Mouse (Mus musculus): ENCODE measurements around the gene Gli2. TPM values are rescaled to one million over a fixed set of nuclear protein-coding genes. Genes with fewer than 3 reads are reported as not detected.

Gene Gli2
- polyA plus RNA-seq, 1 experiment, result 1.5 TPM

- 88% methylated on average over 11 of the region's 11 CpGs for WGBS
- DNase-seq (ENCODE audit: low read depth, low spot score), result no peak
Measured at GRCm38 (mm10) chr1:118955791-118956190, 97.6 kb downstream of the Gli2 start.

GRCm38 (mm10) chr1:118954434-118955301, 98.8 kb downstream of the Gli2 start:
- no peak for DNase-seq (ENCODE audit: low read depth, low spot score)
- 62% methylated on average over 10 of the region's 10 CpGs for WGBS

- 55% methylated on average over 3 of the region's 3 CpGs for WGBS
- no peak for DNase-seq (ENCODE audit: low read depth, low spot score)
Measured at GRCm38 (mm10) chr1:118953031-118953430, 100.4 kb downstream of the Gli2 start.

GRCm38 (mm10) chr1:118952318-118952717, 101.1 kb downstream of the Gli2 start:
- 69% methylated on average over 5 of the region's 5 CpGs for WGBS
- DNase-seq (ENCODE audit: low read depth, low spot score), result no peak

- DNase-seq (ENCODE audit: low read depth, low spot score), result no peak
- WGBS, result 70% methylated on average over 2 of the region's 2 CpGs
Measured at GRCm38 (mm10) chr1:118948407-118948806, 105.0 kb downstream of the Gli2 start.

- no peak for DNase-seq (ENCODE audit: low read depth, low spot score)
- WGBS, result 84% methylated on average over 4 of the region's 4 CpGs
Measured at GRCm38 (mm10) chr1:118947221-118947620, 106.2 kb downstream of the Gli2 start.

GRCm38 (mm10) chr1:118941336-118941735, 112.1 kb downstream of the Gli2 start:
- 77% methylated on average over 8 of the region's 8 CpGs for WGBS
- no peak for DNase-seq (ENCODE audit: low read depth, low spot score)

- WGBS, result 54% methylated on average over 5 of the region's 5 CpGs
- DNase-seq (ENCODE audit: low read depth, low spot score), result no peak
Measured at GRCm38 (mm10) chr1:118940269-118940840, 113.1 kb downstream of the Gli2 start.

GRCm38 (mm10) chr1:118938206-118938605, 115.2 kb downstream of the Gli2 start:
- 75% methylated on average over 4 of the region's 4 CpGs for WGBS
- DNase-seq (ENCODE audit: low read depth, low spot score), result no peak

GRCm38 (mm10) chr1:118936108-118936507, 117.3 kb downstream of the Gli2 start:
- DNase-seq (ENCODE audit: low read depth, low spot score), result no peak
- 31% methylated on average over 4 of the region's 4 CpGs for WGBS

- WGBS, result 44% methylated on average over 6 of the region's 6 CpGs
- DNase-seq (ENCODE audit: low read depth, low spot score), result no peak
Measured at GRCm38 (mm10) chr1:118935518-118935917, 117.9 kb downstream of the Gli2 start.

- no peak for DNase-seq (ENCODE audit: low read depth, low spot score)
- WGBS, result 84% methylated on average over 5 of the region's 5 CpGs
Measured at GRCm38 (mm10) chr1:118932167-118932566, 121.3 kb downstream of the Gli2 start.

- DNase-seq (ENCODE audit: low read depth, low spot score), result no peak
- WGBS, result 59% methylated on average over 12 of the region's 12 CpGs
Measured at GRCm38 (mm10) chr1:118927543-118928354, 125.7 kb downstream of the Gli2 start.

GRCm38 (mm10) chr1:118926556-118926955, 126.9 kb downstream of the Gli2 start:
- 90% methylated on average over 7 of the region's 7 CpGs for WGBS
- no peak for DNase-seq (ENCODE audit: low read depth, low spot score)

- 89% methylated on average over 6 of the region's 6 CpGs for WGBS
Measured at GRCm38 (mm10) chr1:118922189-118922588, 131.2 kb downstream of the Gli2 start.

GRCm38 (mm10) chr1:118917520-118918220, 135.7 kb downstream of the Gli2 start:
- 36% methylated on average over 7 of the region's 7 CpGs for WGBS
- no peak for DNase-seq (ENCODE audit: low read depth, low spot score)

More at GRCm38 (mm10) chr1:118922189-118922588, 131.2 kb downstream of the Gli2 start:
- no peak for DNase-seq (ENCODE audit: low read depth, low spot score)

GRCm38 (mm10) chr1:118916477-118917075, 136.8 kb downstream of the Gli2 start:
- no peak for DNase-seq (ENCODE audit: low read depth, low spot score)

GRCm38 (mm10) chr1:118913414-118914385, 139.7 kb downstream of the Gli2 start:
- DNase-seq (ENCODE audit: low read depth, low spot score), result no peak
- WGBS, result 19% methylated on average over 17 of the region's 17 CpGs

More at GRCm38 (mm10) chr1:118916477-118917075, 136.8 kb downstream of the Gli2 start:
- 36% methylated on average over 12 of the region's 12 CpGs for WGBS
